Mouse (Mus musculus): ENCODE results near the gene Cct2.

Cct2 gene

GRCm38 (mm10) chr10:117063254-117064021 is at the start of gene Cct2:
Cct2 (minus strand) TSS chr10:117063814.
- peak; percentile 92 for DNase-seq (ENCODE audit: low spot score)

DNA sequence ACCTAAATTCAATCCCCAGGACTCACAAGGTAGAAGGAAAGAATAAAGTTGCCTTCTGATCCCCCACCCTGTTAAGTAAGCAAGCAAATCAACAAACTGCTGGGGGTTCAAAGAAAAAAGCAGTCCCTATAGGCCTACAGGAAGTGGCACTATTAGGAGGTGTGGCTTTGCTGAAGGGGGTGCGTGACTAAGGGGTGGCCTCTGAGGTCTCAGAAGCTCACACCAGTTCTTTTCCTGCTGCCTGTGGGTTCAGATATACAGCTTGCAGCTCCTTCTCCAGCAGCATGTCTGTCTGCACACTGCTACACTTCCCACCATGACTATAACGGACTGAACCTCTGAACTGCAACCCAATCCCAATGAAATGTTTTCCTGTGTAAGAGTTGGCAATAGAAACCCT is 48.9 kb upstream of the Cct2 start:
- peak; percentile 76 for DNase-seq (ENCODE audit: low spot score)

DNA sequence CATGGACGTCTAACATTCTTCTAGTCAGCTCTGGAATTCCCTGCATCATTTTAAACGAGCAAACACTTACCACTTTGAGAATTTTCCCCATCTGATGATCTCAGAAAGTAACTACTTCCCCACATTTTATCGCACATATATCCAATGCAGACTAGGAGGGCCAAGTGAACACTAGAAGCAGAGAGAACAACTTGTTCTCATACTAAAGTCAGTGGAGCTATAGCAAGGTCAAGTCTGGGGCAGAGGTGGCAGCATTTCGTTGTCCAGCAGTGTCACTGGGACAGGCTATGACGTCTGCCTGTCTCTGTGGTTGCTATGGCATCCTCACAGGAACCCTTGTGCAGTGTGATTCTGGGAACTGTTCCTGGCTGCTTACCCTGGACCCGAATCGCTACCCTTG is 47.8 kb upstream of the Cct2 start:
- DNase-seq (ENCODE audit: low spot score): peak; percentile 12

DNA sequence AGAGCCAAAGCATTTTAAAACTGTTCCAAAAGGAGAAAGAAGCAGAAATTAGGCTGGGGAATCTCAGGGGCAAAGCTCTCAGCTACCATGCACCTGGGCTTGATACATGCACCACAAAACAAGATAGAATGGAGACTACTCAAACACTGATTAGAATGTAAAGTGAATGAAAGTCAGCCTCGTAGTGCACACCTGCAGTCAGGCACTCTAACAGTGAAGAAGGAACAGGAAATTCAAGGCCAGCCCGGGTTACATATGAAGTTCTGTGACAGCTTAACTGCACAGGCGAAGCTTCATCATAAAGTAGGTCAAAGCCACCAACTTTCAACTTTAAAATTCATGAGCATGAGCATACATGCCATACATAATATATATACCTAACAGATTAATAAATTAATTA is 46.7 kb upstream of the Cct2 start:
- DNase-seq (ENCODE audit: low spot score): no peak

GRCm38 (mm10) chr10:117106686-117107085 is 43.1 kb upstream of the Cct2 start:
- DNase-seq (ENCODE audit: low spot score): no peak

GRCm38 (mm10) chr10:117106244-117106643 is 42.6 kb upstream of the Cct2 start:
- DNase-seq (ENCODE audit: low spot score): no peak

DNA sequence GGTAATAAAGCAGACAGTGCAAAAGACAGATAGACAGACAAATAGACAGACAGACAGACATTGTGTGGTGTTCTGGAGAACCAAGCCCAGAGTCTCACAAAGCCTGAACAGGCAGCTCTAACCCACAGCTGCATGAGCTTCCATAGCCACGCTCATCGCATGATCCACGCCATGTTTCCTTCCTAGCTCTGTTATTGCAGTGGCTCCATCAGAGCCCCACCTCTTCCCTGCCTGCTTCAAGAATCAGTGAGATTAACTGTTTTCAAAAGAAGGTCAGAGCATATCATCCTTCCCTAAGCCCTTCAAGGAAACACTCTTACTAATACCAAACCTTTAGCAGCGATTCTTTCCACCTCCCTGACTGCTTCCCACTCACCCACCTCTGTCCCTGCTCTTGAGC is 41.4 kb upstream of the Cct2 start:
- DNase-seq (ENCODE audit: low spot score): peak; percentile 16

DNA sequence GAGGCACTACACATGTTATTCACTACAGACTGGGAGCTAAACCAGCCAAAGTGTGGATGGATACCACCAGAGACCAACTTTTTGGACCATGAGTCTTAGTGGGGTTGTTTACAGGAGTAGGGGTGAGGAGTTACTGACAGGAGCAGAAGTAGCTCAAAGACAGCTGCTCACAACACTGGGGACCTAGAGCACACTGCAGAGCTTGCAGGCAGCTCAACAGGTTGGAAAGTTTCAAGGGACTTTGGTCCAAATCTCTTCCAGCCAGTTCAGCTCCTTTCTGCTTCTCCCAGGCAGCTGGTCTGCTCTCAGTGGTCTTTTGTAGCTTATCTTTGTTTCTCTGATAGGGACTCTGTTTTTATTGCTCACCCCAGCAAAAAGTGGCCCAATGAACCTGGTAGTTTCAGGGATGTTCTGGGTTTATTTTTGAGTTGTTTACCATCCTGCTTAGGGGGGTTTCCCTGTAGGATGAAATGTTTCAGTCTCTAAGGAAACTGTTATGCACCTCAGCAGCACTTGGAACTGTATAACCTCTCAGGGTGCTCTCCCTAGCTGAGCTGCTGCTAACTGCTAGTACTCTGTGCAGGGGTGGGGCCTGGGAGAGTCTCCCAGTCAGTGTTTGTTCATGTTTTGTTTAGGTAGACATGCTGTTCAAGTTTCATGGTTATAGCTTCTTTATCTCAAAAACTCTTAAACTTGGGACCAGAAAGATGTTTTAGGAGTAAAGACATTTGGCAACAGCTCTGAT is 40.4 kb upstream of the Cct2 start:
- DNase-seq (ENCODE audit: low spot score): peak; percentile 35

- no peak for DNase-seq (ENCODE audit: low spot score)
These were observed 36.6 kb upstream of the Cct2 start for GRCm38 (mm10) chr10:117100175-117100574.

DNA sequence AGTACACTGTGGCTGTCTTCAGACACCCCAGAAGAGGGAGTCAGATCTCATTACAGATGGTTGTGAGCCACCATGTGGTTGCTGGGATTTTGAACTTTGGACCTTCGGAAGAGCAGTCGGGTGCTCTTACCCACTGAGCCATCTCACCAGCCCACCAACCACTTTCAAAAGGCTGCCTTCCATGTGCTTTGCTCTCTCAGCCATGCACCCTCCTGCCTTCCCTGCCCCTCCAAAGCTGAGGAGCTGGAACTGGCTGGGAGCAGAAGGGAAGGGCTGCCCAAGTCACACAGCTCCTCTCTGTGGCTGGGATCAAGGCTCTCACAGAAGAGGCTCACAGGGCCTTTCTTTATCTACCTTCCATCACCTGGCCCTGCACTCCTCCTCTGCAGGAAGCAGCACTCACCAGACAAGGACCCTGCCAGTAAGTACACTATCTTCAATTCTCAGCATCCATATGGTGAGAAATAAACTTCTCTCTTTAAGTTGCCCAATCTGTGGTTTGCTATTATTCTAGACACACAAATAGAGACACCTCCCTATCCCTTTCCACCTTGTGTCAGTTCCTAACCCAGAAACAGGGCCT is 33.6 kb upstream of the Cct2 start:
- DNase-seq (ENCODE audit: low spot score): no peak

GRCm38 (mm10) chr10:117096096-117096495 is 32.5 kb upstream of the Cct2 start:
- no peak for DNase-seq (ENCODE audit: low spot score)

GRCm38 (mm10) chr10:117094504-117095329 is 31.1 kb upstream of the Cct2 start:
- DNase-seq (ENCODE audit: low spot score): no peak

DNA sequence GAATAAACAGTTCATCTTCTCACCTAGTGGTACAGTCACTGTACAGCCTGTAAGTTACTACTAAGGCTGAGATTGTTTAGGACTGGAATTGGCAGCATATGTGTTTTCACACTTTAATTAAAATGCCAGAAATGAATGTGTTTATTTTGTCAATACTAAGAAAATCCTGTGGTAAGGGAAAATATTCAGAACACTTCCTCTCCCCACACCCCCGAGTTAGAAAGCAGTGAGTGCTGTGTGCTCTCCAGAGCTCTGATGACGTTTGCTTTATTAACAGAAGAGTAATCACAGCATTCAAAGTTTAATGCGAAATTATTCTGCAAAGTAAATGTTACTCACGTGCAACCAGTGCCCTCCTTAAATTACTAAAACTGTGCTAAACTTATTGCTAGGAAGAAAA is 26.0 kb upstream of the Cct2 start:
- no peak for DNase-seq (ENCODE audit: low spot score)

GRCm38 (mm10) chr10:117081914-117082359 is 18.3 kb upstream of the Cct2 start:
- no peak for DNase-seq (ENCODE audit: low spot score)

DNA sequence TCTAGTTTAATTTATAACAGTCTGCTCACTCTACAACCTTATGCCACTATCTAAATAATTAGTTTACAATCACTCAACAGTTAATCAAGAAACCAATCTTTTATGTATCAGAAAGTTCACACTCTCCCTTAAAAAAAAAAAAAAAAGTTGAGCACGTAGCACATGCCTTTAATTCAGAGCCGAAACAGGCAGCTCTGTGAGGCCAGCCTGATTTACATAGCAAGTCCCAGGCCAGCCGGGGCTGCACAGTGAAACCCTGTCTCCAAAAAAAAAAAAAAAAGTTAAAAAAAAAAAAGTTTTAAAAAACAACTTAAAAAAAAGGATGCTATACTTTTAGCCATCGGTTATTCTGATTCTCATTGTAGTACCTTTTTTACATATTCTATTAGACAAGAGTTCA is 17.7 kb upstream of the Cct2 start:
- DNase-seq (ENCODE audit: low spot score): no peak

GRCm38 (mm10) chr10:117078284-117078683 is 14.7 kb upstream of the Cct2 start:
- DNase-seq (ENCODE audit: low spot score): peak; percentile 64

DNA sequence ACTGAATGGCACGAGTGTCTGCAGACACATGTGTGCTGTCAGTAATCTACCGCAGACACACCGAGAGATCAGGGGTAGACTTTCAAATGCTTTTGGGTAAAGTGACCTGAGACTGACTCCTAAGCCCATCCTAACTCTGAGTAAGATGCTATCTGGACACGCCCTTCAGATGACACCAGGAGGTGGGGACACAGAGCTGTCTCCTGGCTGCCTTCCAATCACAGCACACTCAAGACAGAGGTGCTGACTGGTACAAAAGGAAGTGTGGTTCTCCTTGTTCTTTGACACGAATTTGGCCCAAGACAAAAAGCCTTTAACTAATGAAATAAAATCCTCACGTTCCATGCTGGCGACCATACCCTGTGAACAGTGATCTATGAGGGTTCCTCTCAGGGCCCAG is 9.6 kb upstream of the Cct2 start:
- DNase-seq (ENCODE audit: low spot score): no peak

GRCm38 (mm10) chr10:117072191-117072888 is 8.7 kb upstream of the Cct2 start:
- DNase-seq (ENCODE audit: low spot score): no peak

DNA sequence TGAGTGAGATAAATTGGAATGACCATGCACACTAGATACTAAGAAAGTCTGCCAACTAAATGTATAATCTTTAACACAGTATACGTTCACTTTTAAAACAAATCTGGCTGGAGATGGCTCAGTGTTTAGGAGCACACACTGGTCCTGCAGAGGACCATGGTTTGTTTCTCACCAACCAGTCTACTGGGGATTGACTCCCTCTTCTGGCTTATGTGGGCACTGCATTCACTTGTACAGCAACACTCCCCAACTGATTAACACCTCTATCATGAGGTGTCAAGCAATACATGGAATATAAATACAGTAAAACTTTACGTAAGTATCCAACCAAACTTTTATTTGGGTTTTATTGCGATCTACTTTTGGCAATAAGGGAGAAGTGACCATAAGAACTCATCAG is 5.5 kb upstream of the Cct2 start:
- DNase-seq (ENCODE audit: low spot score): no peak

GRCm38 (mm10) chr10:117064076-117064475 is 462 bp upstream of the Cct2 start:
- no peak for DNase-seq (ENCODE audit: low spot score)

DNA sequence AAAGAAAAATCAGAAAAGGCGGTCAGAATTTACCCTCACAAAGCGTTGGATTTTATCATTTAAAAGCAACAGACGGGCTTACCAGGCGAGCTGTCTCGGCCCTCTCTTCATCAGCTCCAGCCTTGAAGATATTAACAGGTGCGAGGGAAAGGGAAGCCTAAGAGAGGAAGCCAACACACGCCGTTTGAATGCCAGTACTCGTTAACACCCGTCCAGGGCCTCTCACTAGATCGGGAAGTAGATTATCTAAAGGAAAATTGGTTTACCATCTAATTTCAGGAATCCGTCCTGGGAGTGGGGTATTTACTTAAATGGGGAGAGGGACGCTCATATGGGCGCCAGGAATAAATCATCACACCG is 740 bp downstream of the Cct2 start:
- DNase-seq (ENCODE audit: low spot score): no peak

GRCm38 (mm10) chr10:117055668-117056067 is 7.9 kb downstream of the Cct2 start:
- DNase-seq (ENCODE audit: low spot score): no peak
